Mouse (Mus musculus) urinary bladder, adult 2 months (tissue): Measurements from ENCODE around the gene Tert. TPM values are rescaled to one million over a fixed set of nuclear protein-coding genes. Genes with fewer than 3 reads are reported as not detected.

Source experiments
- DNase-seq: peaks from one replicate; pipeline ENCODE4 v3.0.0; 2022; ENCODE audit warnings: low spot score
- polyA plus RNA-seq: library from polyadenylated mRNA; depleted of rRNA; stranded (reverse); fragments of >200 nt; gene quantifications from 2 replicates; pipeline ENCODE4 v1.2.3, GENCODE M21; 2012; rRNA removed

Gene Tert
- polyA plus RNA-seq, result 3.4 and 4.5 TPM in 2 replicates

- peak; percentile 26 for DNase-seq
Observed at GRCm38 (mm10) chr13:73626745-73627549, at the start of gene Tert. Tert (plus strand) TSS chr13:73626911.

GRCm38 (mm10) chr13:73577277-73577676 lies 49.4 kb upstream of the Tert start:
- DNase-seq, result no peak

DNA sequence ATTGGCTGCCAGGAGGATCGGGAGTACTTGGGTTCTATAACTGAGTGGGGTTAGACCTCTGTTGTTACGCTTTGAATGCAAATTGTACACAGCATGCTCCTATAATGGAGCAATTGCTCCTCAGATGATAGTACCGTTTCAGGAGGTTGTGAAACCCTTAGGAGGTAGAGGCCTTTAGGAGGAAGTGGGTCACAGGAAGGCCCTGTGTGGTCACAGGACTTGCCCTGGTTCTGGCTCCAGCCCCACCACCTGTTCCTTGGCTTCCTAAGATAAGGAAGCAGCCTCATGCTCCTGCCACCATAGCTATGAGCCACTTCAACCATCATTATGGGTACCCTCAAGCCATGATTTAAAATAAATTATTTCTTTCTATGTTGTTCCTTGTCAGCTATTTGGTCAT lies 35.2 kb upstream of the Tert start:
- DNase-seq, result no peak

DNA sequence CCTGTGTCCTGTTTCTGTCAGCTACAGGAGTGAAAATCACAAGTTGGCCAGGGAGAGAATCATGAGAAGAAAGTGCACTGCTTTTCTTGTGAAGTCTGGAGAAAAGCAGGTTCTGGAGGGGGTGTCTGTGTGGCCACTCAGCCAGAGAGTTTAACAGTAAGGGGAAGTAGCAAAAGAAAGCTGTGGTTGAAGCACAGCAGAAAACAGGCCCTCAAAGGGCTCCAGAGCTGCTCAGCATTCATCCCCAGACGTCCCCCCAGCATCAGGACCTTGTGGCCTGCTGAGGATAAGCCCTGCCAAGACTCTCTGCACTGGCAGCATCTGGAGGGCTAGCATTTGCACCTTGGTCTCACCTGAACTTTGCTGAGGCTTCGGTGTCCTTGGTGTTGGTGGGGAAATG lies 34.2 kb upstream of the Tert start:
- DNase-seq, result no peak

GRCm38 (mm10) chr13:73596276-73596675 lies 30.4 kb upstream of the Tert start:
- DNase-seq, result no peak

DNA sequence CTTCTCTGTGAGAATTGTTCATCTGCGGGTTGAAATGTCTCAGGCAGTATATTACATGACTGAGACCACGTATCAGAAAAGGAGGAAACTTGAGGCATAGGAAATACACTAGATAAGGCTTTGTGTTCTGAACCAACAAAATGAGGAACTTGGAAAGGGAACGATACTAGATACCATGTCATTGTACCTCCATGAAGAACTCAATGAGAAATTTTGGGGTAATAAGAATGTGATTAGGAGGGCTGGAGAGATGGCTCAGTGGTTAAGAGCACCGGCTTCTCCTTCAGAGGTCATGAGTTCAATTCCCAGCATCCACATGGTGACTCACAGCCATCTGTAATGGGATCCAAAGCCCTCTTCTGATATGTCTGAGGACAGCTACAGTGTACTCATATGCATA lies 26.5 kb upstream of the Tert start:
- no peak for DNase-seq

- DNase-seq, result no peak
Observed at GRCm38 (mm10) chr13:73603046-73603445, 23.7 kb upstream of the Tert start.

- DNase-seq, result peak; percentile 94
Observed at GRCm38 (mm10) chr13:73603522-73604155, 23.1 kb upstream of the Tert start, which contains the start of gene Clptm1l. Clptm1l (plus strand) TSS chr13:73604006.

- no peak for DNase-seq
Observed at GRCm38 (mm10) chr13:73604156-73604957, 22.4 kb upstream of the Tert start.

GRCm38 (mm10) chr13:73618406-73618805 lies 8.3 kb upstream of the Tert start:
- DNase-seq, result no peak

DNA sequence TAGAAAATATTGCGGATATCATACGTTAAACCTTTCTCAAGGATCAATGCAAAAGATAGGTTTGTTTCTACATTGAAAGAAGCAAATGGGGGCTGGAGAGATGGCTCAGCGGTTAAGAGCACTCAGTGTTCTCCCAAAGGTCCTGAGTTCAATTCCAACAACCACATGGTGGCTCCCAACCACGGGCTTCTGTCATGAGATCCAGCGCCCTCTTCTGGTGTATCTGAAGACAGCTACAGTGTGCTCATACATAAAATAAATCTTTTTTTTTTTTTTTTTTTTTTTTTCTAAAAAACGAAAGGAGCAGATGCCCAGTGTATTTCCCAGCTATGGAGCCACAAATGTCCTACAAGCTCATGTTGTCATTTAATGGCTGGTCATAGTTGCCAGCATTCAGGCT lies 6.1 kb upstream of the Tert start:
- no peak for DNase-seq

DNA sequence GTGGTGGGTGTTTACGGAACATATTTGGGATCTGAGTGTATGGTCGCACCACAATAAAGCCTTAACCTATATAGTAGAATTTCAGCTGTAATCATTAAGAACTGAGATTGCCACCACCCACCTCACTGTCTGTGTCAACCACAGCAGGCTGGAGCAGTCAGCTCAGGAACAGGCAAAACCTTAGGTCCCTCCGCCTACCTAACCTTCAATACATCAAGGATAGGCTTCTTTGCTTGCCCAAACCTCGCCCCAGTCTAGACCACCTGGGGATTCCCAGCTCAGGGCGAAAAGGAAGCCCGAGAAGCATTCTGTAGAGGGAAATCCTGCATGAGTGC lies 334 bp upstream of the Tert start:
- DNase-seq, result no peak

DNA sequence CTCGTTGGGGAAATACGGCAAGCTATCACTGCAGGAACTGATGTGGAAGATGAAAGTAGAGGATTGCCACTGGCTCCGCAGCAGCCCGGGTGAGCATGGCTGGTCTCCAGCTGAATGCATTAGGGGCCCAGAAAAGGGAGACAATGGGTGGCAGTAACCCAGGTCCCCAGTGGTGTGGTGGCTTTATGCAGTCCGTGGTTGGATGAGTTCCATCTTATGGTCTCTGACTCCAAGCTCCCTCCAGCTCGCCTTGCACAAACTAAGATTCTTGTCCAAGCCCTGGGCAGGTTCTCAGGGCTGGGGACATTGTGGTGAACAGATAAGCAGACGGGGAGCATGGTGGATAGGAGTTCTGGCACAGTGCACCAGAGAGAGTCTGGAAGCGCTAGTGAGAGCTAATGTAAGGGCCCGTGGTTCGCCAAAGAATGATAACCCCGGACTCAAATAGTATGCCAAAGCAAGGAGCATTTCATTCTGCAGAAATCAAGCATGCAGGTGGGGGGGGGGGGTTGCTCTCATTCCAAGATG lies 1.9 kb downstream of the Tert start:
- no peak for DNase-seq

- no peak for DNase-seq
Observed at GRCm38 (mm10) chr13:73631837-73632236, 5.1 kb downstream of the Tert start.

- no peak for DNase-seq
Observed at GRCm38 (mm10) chr13:73637826-73638225, 11.1 kb downstream of the Tert start.

DNA sequence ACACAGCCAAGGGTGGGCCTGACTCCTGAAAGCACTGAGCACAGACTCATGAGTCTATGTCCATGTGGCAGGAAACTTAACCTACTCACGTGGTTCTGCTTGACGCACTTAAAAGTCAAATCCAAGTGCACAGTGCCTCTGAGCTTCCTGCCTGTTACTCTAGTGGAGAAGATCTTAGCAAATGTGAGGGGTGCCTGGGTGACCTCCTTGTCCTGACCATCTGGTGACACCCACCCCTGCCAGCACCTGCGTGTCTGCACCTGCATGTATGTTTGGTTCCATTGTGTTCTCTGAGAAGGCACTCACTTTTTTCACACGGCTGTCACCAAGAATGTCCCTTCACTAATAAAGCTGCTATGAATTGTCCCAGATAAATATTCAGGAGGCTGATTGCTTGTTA lies 14.6 kb downstream of the Tert start:
- DNase-seq, result no peak

DNA sequence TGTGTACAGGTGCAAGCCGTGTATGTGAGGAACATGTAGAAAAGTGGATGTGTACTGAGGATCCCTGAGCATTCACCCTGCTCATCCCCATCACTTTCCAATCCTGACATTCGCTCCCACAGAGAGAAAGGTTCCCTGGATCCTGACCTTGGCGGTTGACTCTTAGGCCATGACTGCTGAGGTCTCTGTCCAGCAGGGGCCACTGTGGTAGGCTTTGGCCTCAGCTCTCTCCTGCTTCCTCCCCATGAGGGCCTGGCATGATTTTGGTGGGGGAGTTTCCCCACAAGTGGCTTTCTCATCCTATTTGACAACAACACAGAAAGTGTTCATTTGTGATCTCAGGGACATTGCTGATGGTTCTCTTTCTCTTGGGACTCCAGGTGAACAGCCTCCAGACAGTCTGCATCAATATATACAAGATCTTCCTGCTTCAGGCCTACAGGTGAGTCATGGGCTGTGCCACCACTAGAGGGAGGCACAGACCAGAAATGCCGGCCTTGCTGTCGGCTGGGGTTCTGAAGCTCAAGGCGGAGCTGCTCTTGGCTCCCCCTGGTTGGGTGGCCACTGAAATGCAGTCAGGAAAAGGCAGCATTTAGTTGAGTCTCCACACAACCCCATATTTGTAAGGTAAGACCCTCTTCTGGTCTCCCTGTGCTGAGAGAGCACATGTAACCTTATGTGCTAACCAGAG lies 19.8 kb downstream of the Tert start:
- DNase-seq, result no peak

DNA sequence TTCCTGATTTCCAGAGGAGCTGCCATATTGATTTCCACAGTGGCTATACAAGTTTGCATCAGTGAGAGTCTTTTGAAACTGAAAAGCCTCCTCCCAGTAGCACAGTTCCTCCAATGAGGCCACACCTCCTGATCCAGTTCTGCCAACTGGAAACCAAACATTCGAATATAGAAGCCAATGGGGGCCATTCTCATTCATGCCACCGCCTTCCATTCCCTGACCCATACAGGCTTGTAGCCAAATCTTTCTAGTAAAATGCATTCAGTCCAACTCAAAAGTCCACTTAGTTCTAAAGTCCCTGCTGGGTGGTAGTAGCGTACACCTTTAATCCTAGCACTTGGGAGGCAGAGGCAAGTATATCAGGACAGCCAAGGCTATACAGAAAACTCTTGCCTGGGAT lies 26.6 kb downstream of the Tert start:
- no peak for DNase-seq

DNA sequence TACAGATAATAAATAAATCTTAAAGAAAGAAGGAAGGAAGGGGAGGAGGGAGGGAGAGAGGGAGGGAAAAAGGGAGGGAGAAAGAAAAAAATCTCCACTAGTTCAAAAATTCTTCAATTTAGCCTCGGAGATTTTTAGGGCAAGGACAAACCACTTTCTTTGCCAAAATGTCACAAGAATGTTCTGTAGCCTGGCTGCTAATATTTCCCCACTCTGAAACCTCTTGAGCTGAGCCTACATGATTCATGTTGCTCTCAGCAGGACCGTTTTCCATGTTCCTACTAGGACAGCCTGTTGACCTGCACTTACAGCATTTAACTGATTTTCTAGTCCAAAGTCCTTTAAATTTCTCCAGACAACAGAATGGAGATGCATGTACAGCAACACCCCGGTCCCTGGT lies 28.3 kb downstream of the Tert start:
- DNase-seq, result no peak

- no peak for DNase-seq
Observed at GRCm38 (mm10) chr13:73658953-73659352, 32.2 kb downstream of the Tert start.

DNA sequence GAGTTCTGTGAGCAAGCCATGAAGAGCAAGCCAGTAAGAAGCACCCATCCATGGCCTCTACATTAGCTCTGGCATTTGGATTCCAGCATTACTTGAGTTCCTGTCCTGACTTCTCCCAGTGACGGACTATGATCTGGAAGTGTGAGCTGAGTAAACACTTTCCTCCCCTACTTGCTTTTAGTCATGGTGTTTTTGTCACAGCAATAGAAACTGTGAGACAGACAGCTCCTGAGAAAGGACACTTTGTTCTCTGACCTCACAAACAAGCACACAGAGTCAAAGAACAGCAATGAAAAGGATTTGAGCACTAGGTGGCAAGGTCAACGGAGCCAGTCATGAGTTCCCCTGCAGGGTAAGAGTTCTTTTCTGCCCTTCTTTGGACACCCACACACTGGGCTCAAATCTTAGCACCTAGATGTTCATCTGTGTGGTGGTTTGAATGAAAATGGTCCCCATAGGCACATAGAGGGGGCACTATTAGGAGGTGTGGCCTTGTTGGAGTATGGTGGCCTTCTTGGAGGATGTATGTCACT lies 33.5 kb downstream of the Tert start:
- no peak for DNase-seq

DNA sequence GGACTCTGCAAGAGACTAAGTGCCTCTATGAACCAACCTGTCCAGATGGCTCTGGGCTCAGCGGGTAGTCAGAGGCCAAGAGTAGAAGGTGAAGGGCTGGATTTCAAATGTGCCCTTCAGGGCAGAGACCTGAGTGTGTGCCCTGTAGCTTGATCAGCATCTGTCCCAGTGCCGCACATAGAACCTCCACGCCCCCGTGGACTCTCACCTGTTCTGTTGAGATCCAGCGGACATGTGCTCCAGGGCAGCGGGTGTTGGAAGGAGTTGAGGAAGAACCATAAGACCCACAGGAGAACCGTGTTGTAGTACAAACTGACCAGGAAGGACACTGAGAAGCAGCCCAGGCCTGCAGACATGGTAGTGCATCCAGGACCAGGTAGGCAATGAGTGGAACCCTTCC lies 48.5 kb downstream of the Tert start:
- DNase-seq, result no peak
